Mouse (Mus musculus) olfactory bulb, adult 2 months (tissue): ENCODE data around the gene Hoxc6. TPM values are rescaled to one million over a fixed set of nuclear protein-coding genes. Genes with fewer than 3 reads are reported as not detected.

ENCODE experiments used
- H3K27ac ChIP-seq: fragments of 200-500 bp; 2 replicates; pipeline ENCODE4 v1.5.1; 2012; ENCODE audit warnings: low read depth, low read length; ENCODE audit not compliant: insufficient read depth
- H3K4me1 ChIP-seq: fragments of 200-500 bp; 2 replicates; pipeline ENCODE4 v1.6.1; 2012; ENCODE audit warnings: low read length; ENCODE audit not compliant: control insufficient read depth, insufficient read depth
- H3K4me3 ChIP-seq: fragments of 200-500 bp; 2 replicates; pipeline ENCODE4 v1.5.1; 2012; ENCODE audit warnings: mild to moderate bottlenecking, low read depth, low read length, moderate library complexity; ENCODE audit not compliant: insufficient read depth
- CTCF ChIP-seq: fragments of 200-500 bp; IDR thresholded peaks from 2 replicates; pipeline ENCODE4 v1.5.1; 2012; ENCODE audit warnings: low read depth, mild to moderate bottlenecking, low read length, moderate library complexity; ENCODE audit not compliant: insufficient read depth
- POLR2A ChIP-seq: fragments of 200-500 bp; IDR thresholded peaks from 2 replicates; pipeline ENCODE4 v1.6.1; 2012; ENCODE audit warnings: mild to moderate bottlenecking, low read depth, low read length, moderate library complexity; ENCODE audit not compliant: insufficient read depth
- WGBS: fragments of 180-500 bp; shearing (Covaris S2); methylation state at CpG from one replicate; pipeline ENCODE4 v1.1.7; 2018; 5-methylcytosine and 5-hydroxymethylcytosine counted together
- polyA plus RNA-seq: library from polyadenylated mRNA; stranded (reverse); fragments of >200 nt; gene quantifications from 2 replicates; pipeline ENCODE4 v1.2.4, GENCODE M21; 2012; ENCODE audit warnings: low replicate concordance; ENCODE audit not compliant: missing spikeins, insufficient read depth, insufficient read length

Hoxc6 gene
- polyA plus RNA-seq, 1 experiment = not detected

GRCm38 (mm10) chr15:103041613-103042012 is 43.6 kb downstream of the Hoxc6 start:
- TF ChIP-seq POLR2A (no peak), CTCF (no peak)
- WGBS = 11% methylated on average over 5 of the region's 5 CpGs
- no peak overlapping the region for H3K27ac ChIP-seq

GRCm38 (mm10) chr15:103042209-103042608 is 44.2 kb downstream of the Hoxc6 start:
- Histone ChIP-seq H3K4me1 (no peaks in the 10 kb centered on the region), H3K4me3 (no peak overlapping the region), H3K27ac (no peak overlapping the region)
- 0% methylated on average over 1 of the region's 1 CpGs for WGBS
- TF ChIP-seq CTCF = no peak
- TF ChIP-seq POLR2A = no peak

More at GRCm38 (mm10) chr15:103041613-103042012, 43.6 kb downstream of the Hoxc6 start:
- H3K4me3 ChIP-seq = no peak overlapping the region
- H3K4me1 ChIP-seq = no peaks in the 10 kb centered on the region

- TF ChIP-seq CTCF (no peak), POLR2A (no peak)
- Histone ChIP-seq H3K27ac (no peak overlapping the region), H3K4me1 (no peaks in the 10 kb centered on the region), H3K4me3 (no peak overlapping the region)
- WGBS = 79% methylated on average over 2 of the region's 2 CpGs
Measured at GRCm38 (mm10) chr15:103051670-103052069, 53.6 kb downstream of the Hoxc6 start.

GRCm38 (mm10) chr15:103053210-103053609 is 55.2 kb downstream of the Hoxc6 start:
- Histone ChIP-seq H3K27ac (no peak overlapping the region), H3K4me1 (no peaks in the 10 kb centered on the region), H3K4me3 (no peak overlapping the region)
- TF ChIP-seq CTCF (no peak), POLR2A (no peak)

- TF ChIP-seq POLR2A = no peak
- no peak overlapping the region for H3K4me3 ChIP-seq
- 48% methylated on average over 2 of the region's 2 CpGs for WGBS
- H3K27ac ChIP-seq = no peak overlapping the region
- no peaks in the 10 kb centered on the region for H3K4me1 ChIP-seq
Measured at GRCm38 (mm10) chr15:103056396-103056795, 58.3 kb downstream of the Hoxc6 start.

- 8% methylated on average over 12 of the region's 12 CpGs for WGBS
Measured at GRCm38 (mm10) chr15:103058715-103059114, 60.7 kb downstream of the Hoxc6 start.

GRCm38 (mm10) chr15:103059393-103059992 is 61.4 kb downstream of the Hoxc6 start:
- H3K4me1 ChIP-seq = no peaks in the 10 kb centered on the region
- H3K4me3 ChIP-seq = no peak overlapping the region
- no peak overlapping the region for H3K27ac ChIP-seq
- TF ChIP-seq CTCF (no peak), POLR2A (no peak)
- 4% methylated on average over 21 of the region's 21 CpGs for WGBS

More at GRCm38 (mm10) chr15:103058715-103059114, 60.7 kb downstream of the Hoxc6 start:
- Histone ChIP-seq H3K27ac (no peak overlapping the region), H3K4me1 (no peaks in the 10 kb centered on the region), H3K4me3 (no peak overlapping the region)
- TF ChIP-seq CTCF (no peak), POLR2A (no peak)

GRCm38 (mm10) chr15:103060021-103060340 is 61.9 kb downstream of the Hoxc6 start:
- no peaks in the 10 kb centered on the region for H3K4me1 ChIP-seq
- H3K4me3 ChIP-seq = no peak overlapping the region
- WGBS = 14% methylated on average over 11 of the region's 11 CpGs
- TF ChIP-seq POLR2A (no peak), CTCF (no peak)
- H3K27ac ChIP-seq = no peak overlapping the region

- WGBS = 8% methylated on average over 36 of the region's 36 CpGs
- no peak overlapping the region for H3K4me3 ChIP-seq
- TF ChIP-seq CTCF = no peak
- no peak for TF ChIP-seq POLR2A
- H3K27ac ChIP-seq = no peak overlapping the region
- H3K4me1 ChIP-seq = no peaks in the 10 kb centered on the region
Measured at GRCm38 (mm10) chr15:103060341-103061130, 62.5 kb downstream of the Hoxc6 start.
